8 mouse cellular contexts compared by ENCODE assay signal in the genomic region with DNA sequence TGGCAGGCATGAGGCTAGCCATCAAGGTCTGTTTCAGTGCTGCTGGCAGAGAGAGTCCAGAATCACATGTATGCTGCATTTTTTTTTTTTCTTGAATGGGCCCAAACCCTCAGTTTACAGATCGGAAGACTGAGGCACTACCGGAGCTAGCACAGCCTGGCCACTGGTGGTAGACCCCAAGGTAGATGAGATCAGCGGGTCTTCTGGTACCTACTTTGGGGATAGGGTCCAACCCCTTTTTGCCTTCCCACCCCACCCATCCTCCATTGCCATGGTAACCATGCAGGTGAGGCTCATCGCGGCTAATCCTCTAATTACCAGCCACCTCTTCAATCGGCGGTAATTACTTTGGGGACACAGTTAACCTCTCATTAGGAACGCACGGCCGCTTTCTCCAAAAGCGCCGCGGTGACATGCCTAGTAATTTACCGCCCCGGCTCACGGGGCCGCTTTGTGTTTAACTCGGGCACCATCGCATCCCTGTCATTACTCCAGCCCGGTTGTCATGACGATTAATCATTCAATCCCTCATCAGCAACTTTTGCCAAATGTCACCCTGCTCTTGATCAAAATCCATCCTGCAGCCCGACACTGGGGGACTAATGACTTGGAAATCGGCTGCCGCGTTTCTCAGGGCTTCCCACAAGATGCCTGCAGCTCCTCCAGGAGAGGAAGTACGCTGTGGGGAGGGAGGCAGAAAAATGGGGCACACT. TPM values are rescaled to one million over a fixed set of nuclear protein-coding genes. Genes with fewer than 3 reads are reported as not detected.
DNase-seq lines count a peak whose midpoint lies in the region; ATAC-seq and TF ChIP-seq lines count a peak whose summit lies in the region.

No protein-coding gene starts in this region.

- H3K4me1 ChIP-seq in embryonic facial prominence, embryonic 10.5 days, result peaks cover 41% of the 10 kb centered on the region
- peaks cover 16% of the 10 kb centered on the region for H3K4me1 ChIP-seq in intestine, embryonic 14.5 days (replicated peaks; ENCODE audit: control insufficient read depth, insufficient read depth, low read length)
- peaks cover 22% of the 10 kb centered on the region for H3K4me1 ChIP-seq in neural tube, embryonic 13.5 days (replicated peaks)
- no peaks in the 10 kb centered on the region for H3K4me1 ChIP-seq in cerebellum, adult 2 months (ENCODE audit: control insufficient read depth, insufficient read depth, low read length)

- peak overlapping the region; percentile 42 for H3K4me2 ChIP-seq in intestine, embryonic 14.5 days (ENCODE audit: low read length)
- peak overlapping the region; percentile 43 for H3K4me2 ChIP-seq in neural tube, embryonic 13.5 days

- peak overlapping the region; percentile 36 for H3K27ac ChIP-seq in embryonic facial prominence, embryonic 10.5 days (replicated peaks)
- H3K27ac ChIP-seq in intestine, embryonic 14.5 days (ENCODE audit: low read depth), result no peak overlapping the region
- H3K27ac ChIP-seq in neural tube, embryonic 13.5 days (replicated peaks), result peak overlapping the region; percentile 46; the same call in 1 of the 2 replicates
- H3K27ac ChIP-seq in cerebellum, adult 2 months (ENCODE audit: insufficient read depth, low read length), result no peak overlapping the region

- H3K9me3 ChIP-seq in embryonic facial prominence, embryonic 10.5 days, result peaks cover under 1% of the 10 kb centered on the region; the same call in 1 of the 2 replicates
- no peaks in the 10 kb centered on the region for H3K9me3 ChIP-seq in intestine, embryonic 14.5 days (ENCODE audit: control insufficient read depth, low read length)
- no peaks in the 10 kb centered on the region for H3K9me3 ChIP-seq in neural tube, embryonic 13.5 days

- peak; percentile 24 for DNase-seq in kidney, postnatal 10 days
- no peak for DNase-seq in kidney, postnatal 14 days
- DNase-seq in embryonic facial prominence, embryonic 10.5 days (ENCODE audit: low spot score), result peak; percentile 70
- no peak for DNase-seq in intestine, embryonic 14.5 days (ENCODE audit: low spot score)
- DNase-seq in adrenal gland, adult 2 months, result no peak
- no peak for DNase-seq in cerebellum, adult 2 months
- DNase-seq in lung, postnatal 36 days, result no peak

- no peak for TF ChIP-seq POLR2A in cerebellum, adult 2 months (IDR thresholded peaks at IDR 0.05; ENCODE audit: borderline replicate concordance, insufficient read depth, low read length)

- H3K36me3 ChIP-seq in embryonic facial prominence, embryonic 10.5 days (replicated peaks), result no peaks in the 10 kb centered on the region
- no peaks in the 10 kb centered on the region for H3K36me3 ChIP-seq in intestine, embryonic 14.5 days (ENCODE audit: control insufficient read depth, insufficient read depth, low read length)
- H3K36me3 ChIP-seq in neural tube, embryonic 13.5 days, result no peaks in the 10 kb centered on the region

- H3K27me3 ChIP-seq in embryonic facial prominence, embryonic 10.5 days (replicated peaks; ENCODE audit: low read depth, poor library complexity, severe bottlenecking), result peaks cover 71% of the 10 kb centered on the region
- peaks cover 12% of the 10 kb centered on the region for H3K27me3 ChIP-seq in intestine, embryonic 14.5 days (replicated peaks; ENCODE audit: control insufficient read depth, insufficient read depth, low read length)
- H3K27me3 ChIP-seq in neural tube, embryonic 13.5 days, result peaks cover 39% of the 10 kb centered on the region
- H3K27me3 ChIP-seq in cerebellum, adult 2 months (ENCODE audit: control insufficient read depth, insufficient read depth, low read length), result no peaks in the 10 kb centered on the region

- peak overlapping the region; percentile 46 for H3K4me3 ChIP-seq in embryonic facial prominence, embryonic 10.5 days
- H3K4me3 ChIP-seq in intestine, embryonic 14.5 days (ENCODE audit: low read depth, low read length), result no peak overlapping the region
- H3K4me3 ChIP-seq in neural tube, embryonic 13.5 days, result peak overlapping the region; percentile 10; the same call in 1 of the 2 replicates
- no peak overlapping the region for H3K4me3 ChIP-seq in cerebellum, adult 2 months (replicated peaks; ENCODE audit: insufficient read depth, low read depth, low read length)

- 8% methylated on average over 26 of the region's 26 CpGs for WGBS in embryonic facial prominence, embryonic 10.5 days
- WGBS in intestine, embryonic 14.5 days, result 9% methylated on average over 26 of the region's 26 CpGs
- 6% methylated on average over 26 of the region's 26 CpGs for WGBS in neural tube, embryonic 13.5 days
- 9% methylated on average over 26 of the region's 26 CpGs for WGBS in cerebellum, adult 2 months

- peak overlapping the region; percentile 29; the same call in 1 of the 2 replicates for H3K9ac ChIP-seq in intestine, embryonic 14.5 days (ENCODE audit: low read length)
- H3K9ac ChIP-seq in neural tube, embryonic 13.5 days, result no peak overlapping the region

- no peak for ATAC-seq in intestine, embryonic 14.5 days (replicated peaks; ENCODE audit: low FRiP score, low TSS enrichment, low read depth)
- peak; percentile 40 for ATAC-seq in neural tube, embryonic 13.5 days (ENCODE audit: low read depth)

- no peak for TF ChIP-seq CTCF in cerebellum, adult 2 months (IDR thresholded peaks at IDR 0.05; ENCODE audit: borderline replicate concordance, insufficient read depth, low read depth, low read length)

RNA-seq across cellular contexts. Expression of gene Fam222a, which starts 30.4 kb away (rescaled TPM):
- 2.3 and 3.8 TPM in 2 replicates for polyA plus RNA-seq in embryonic facial prominence, embryonic 10.5 days (2016; fragmentation: Nextera tagmentation; extraction: Ambion mirVana)
- polyA plus RNA-seq in intestine, embryonic 14.5 days (2014; fragmentation: Nextera tagmentation; extraction: Ambion mirVana), result 4.9 and 7.1 TPM in 2 replicates
- polyA plus RNA-seq in neural tube, embryonic 13.5 days (2015; fragmentation: Nextera tagmentation; extraction: Ambion mirVana), result 6.1 and 6.8 TPM in 2 replicates
- 10 to 100 TPM; 32.9 to 84.3 TPM for total RNA-seq in adrenal gland, adult 2 months (2021)
- polyA plus RNA-seq in adrenal gland, adult 2 months (2012; rRNA removed), result 68.3 and 72.0 TPM in 2 replicates
- 18.7 and 20.5 TPM in 2 replicates for polyA plus RNA-seq in cerebellum, adult 2 months (2012; rRNA removed)

Comparison
In these comparisons a context has a peak if more than half of its experiments do, and no peak if none do; other contexts are left out.
1. DNase-seq: peak in kidney, postnatal 10 days (single experiment) and embryonic facial prominence, embryonic 10.5 days (single experiment); none in kidney, postnatal 14 days (single experiment), intestine, embryonic 14.5 days (single experiment), adrenal gland, adult 2 months (single experiment), cerebellum, adult 2 months (0 of 2) and lung, postnatal 36 days (single experiment).
2. H3K27ac ChIP-seq: peak in embryonic facial prominence, embryonic 10.5 days (single experiment) and neural tube, embryonic 13.5 days (single experiment); none in intestine, embryonic 14.5 days (single experiment) and cerebellum, adult 2 months (single experiment).
3. H3K4me3 ChIP-seq: peak in embryonic facial prominence, embryonic 10.5 days (single experiment) and neural tube, embryonic 13.5 days (single experiment); none in intestine, embryonic 14.5 days (single experiment) and cerebellum, adult 2 months (single experiment).